Mouse (Mus musculus): ENCODE results near the gene Mitf. TPM values are rescaled to one million over a fixed set of nuclear protein-coding genes. Genes with fewer than 3 reads are reported as not detected.

Gene Mitf
- polyA plus RNA-seq, 1 experiment from 2014 or later: 1.6 TPM

DNA sequence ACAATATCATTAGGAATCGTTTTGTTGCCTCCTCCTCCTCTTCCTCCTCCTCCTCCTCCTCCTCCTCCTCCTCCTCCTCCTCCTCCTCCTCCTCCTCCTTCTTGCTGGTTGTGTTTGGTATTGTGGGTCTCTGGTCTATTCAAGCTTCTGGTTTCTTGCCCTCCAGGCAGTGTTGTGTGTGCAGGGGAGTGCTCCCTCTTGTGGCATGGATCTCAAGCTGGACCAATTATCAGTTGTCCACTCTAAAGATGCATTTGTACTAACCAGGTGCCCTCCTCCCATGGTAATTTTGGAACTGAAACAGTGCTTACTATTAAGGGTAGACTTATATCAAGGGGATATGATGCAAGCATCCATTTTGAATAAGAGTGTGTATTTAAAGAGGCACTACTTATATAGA is 14.7 kb upstream of the Mitf start:
- WGBS: 100% methylated on average over 1 of the region's 1 CpGs
- Histone ChIP-seq H3K4me3 (no peak overlapping the region), H3K9me3 (replicated peaks) (no peaks in the 10 kb centered on the region), H3K4me1 (no peaks in the 10 kb centered on the region), H3K36me3 (no peaks in the 10 kb centered on the region), H3K27me3 (ENCODE audit: low read depth, poor library complexity, severe bottlenecking) (no peaks in the 10 kb centered on the region), H3K27ac (replicated peaks) (no peak overlapping the region)
- no peak for DNase-seq (ENCODE audit: low spot score)

DNA sequence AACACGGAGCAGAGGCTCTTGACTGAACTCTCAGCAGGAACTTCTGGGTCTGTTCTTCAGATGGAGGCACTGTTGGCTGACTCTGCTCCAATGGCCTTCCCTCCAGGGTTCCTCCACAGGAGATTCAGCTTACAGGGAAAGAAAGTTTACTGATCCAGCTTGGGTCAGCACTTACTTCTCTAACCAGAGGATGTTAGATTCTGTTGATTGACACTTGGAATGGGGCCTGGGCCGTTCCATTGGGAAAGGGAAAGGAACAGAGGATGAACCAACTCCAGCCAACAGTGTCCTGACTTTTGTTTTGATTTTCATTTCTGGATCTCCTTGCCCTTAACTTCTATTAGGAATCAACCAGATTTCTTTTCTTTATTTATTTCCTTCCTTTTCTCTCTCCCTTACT is 11.7 kb upstream of the Mitf start:
- no peaks in the 10 kb centered on the region; the same call in 1 of the 2 replicates for H3K27me3 ChIP-seq (ENCODE audit: low read depth, poor library complexity, severe bottlenecking)
- no peak for DNase-seq (ENCODE audit: low spot score)
- H3K9me3 ChIP-seq (replicated peaks): no peaks in the 10 kb centered on the region
- H3K4me3 ChIP-seq: no peak overlapping the region
- 58% methylated on average over 2 of the region's 2 CpGs for WGBS
- no peaks in the 10 kb centered on the region for H3K4me1 ChIP-seq
- no peaks in the 10 kb centered on the region for H3K36me3 ChIP-seq
- no peak overlapping the region for H3K27ac ChIP-seq (replicated peaks)

DNA sequence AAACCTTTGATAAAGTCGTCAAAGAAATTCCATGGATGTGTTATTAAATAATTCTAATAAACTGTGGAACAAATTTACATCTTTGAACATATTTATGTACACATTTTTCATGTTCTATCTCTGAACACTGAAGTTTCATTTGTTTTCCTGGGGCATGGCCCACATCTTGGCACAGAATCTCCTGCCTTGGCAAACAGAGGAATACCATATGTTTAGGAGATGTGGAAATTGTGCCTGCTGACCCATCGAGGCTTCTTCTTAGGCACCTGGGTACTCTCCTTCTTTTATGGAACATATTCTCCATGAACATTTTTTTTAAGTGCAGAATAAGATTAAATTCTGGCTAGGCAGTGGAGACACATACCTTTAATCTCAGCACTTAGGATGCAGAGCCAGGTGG is 6.2 kb upstream of the Mitf start:
- no peak for DNase-seq (ENCODE audit: low spot score)
- WGBS: 67% methylated on average over 2 of the region's 2 CpGs

DNA sequence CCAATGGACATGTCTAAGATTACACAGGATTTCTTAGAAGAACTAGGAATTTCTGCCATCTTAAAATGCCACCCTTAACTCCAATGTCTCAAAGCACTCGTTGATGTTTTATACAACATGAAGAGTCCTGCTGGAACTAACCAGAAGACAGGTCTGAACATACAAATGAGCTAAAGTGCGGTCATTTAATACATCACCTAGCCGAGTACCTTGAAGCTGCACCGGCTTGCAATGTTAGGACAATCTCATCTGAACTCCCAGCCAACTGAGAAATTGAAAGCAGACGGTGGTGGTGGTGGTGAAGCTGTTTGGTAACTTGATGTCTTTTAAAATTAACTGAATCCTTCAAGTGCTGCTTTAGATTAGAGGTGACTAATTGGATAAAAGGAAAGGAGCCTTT is 801 bp upstream of the Mitf start:
- Histone ChIP-seq H3K27ac (replicated peaks) (no peak overlapping the region), H3K4me3 (peak overlapping the region; percentile 68), H3K36me3 (no peaks in the 10 kb centered on the region), H3K9me3 (replicated peaks) (no peaks in the 10 kb centered on the region), H3K27me3 (ENCODE audit: low read depth, poor library complexity, severe bottlenecking) (peaks cover 26% of the 10 kb centered on the region), H3K4me1 (peaks cover 12% of the 10 kb centered on the region)
- DNase-seq (ENCODE audit: low spot score): no peak
- 54% methylated on average over 5 of the region's 5 CpGs for WGBS

More for the DNA sequence above, 6.2 kb upstream of the Mitf start:
- Histone ChIP-seq H3K4me3 (no peak overlapping the region), H3K4me1 (no peaks in the 10 kb centered on the region), H3K27ac (replicated peaks) (no peak overlapping the region), H3K27me3 (ENCODE audit: low read depth, poor library complexity, severe bottlenecking) (no peaks in the 10 kb centered on the region; the same call in 1 of the 2 replicates), H3K9me3 (replicated peaks) (no peaks in the 10 kb centered on the region), H3K36me3 (no peaks in the 10 kb centered on the region)

DNA sequence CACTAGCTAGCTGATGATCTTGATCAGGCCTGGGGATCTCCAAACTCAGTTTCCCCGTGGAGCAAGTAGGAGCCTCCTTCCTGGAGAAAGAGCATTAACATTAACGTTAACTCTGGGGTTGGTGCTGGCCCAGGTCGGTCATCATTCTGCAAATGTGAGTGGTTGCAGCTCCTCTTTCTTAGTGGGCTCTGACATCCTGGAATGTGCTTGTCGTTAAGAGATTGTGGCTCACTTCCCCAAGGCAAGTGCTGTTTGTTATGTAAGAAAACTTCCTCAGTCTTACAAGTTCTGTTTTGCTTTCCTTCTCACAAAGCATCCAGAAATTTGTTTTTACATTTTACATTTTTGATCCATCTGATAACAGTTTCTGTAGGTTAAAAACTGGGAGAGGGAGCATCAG is 7.3 kb downstream of the Mitf start:
- peaks cover 7% of the 10 kb centered on the region; the same call in 1 of the 2 replicates for H3K27me3 ChIP-seq (ENCODE audit: low read depth, poor library complexity, severe bottlenecking)
- H3K4me1 ChIP-seq: peaks cover 8% of the 10 kb centered on the region
- no peak for DNase-seq (ENCODE audit: low spot score)
- H3K4me3 ChIP-seq: no peak overlapping the region
- H3K27ac ChIP-seq (replicated peaks): no peak overlapping the region
- 75% methylated on average over 4 of the region's 4 CpGs for whole genome bisulfite sequencing
- H3K36me3 ChIP-seq: no peaks in the 10 kb centered on the region
- no peaks in the 10 kb centered on the region for H3K9me3 ChIP-seq (replicated peaks)

DNA sequence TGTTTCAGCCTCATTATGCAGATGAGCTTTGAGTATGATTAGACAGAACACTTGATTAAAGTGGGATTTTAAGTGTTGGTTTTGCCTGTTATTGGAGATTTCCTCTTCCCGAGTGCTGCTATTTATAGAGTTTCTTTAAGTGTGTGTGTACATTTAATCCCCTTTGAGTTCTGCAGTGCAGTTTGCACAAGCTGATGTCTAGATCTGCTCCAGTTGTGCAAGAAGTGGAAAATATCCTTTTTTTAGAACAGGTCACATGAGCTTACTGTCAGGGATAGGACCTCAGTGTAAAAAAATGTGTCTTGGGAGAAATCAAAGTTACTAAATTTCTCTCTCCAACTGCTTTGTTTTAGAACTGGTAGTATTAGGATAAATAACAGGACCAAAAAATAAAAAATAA is 8.9 kb downstream of the Mitf start:
- Histone ChIP-seq H3K36me3 (no peaks in the 10 kb centered on the region), H3K4me3 (no peak overlapping the region), H3K27ac (replicated peaks) (no peak overlapping the region), H3K27me3 (ENCODE audit: low read depth, poor library complexity, severe bottlenecking) (no peaks in the 10 kb centered on the region), H3K9me3 (replicated peaks) (no peaks in the 10 kb centered on the region), H3K4me1 (peaks cover 8% of the 10 kb centered on the region)
- DNase-seq (ENCODE audit: low spot score): no peak
- WGBS: 82% methylated on average over 1 of the region's 1 CpGs

DNA sequence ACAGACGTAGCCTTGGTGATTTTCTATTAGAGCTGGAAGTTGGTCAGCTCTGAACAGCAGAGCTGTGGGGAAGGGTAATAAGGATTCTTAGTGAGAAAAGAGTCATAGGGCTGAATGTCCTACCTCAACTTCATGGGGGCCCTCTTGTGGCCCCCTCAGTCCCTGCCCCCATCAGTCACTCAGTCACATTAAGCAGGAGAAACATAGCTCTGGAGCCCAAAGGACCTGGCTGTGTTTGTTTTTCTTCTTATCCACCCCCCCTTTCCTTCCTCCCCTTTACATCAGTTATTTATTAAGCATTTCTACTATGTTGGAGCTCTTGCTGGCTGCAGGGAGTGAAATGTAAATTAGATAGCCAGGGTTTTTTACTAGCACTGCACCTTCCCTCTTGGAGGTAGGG is 10.0 kb downstream of the Mitf start:
- WGBS: 81% methylated on average over 1 of the region's 1 CpGs
- no peaks in the 10 kb centered on the region for H3K27me3 ChIP-seq (ENCODE audit: low read depth, poor library complexity, severe bottlenecking)
- no peak overlapping the region for H3K4me3 ChIP-seq
- DNase-seq (ENCODE audit: low spot score): no peak
- H3K27ac ChIP-seq (replicated peaks): no peak overlapping the region
- no peaks in the 10 kb centered on the region for H3K36me3 ChIP-seq
- peaks cover 8% of the 10 kb centered on the region for H3K4me1 ChIP-seq
- no peaks in the 10 kb centered on the region for H3K9me3 ChIP-seq (replicated peaks)

DNA sequence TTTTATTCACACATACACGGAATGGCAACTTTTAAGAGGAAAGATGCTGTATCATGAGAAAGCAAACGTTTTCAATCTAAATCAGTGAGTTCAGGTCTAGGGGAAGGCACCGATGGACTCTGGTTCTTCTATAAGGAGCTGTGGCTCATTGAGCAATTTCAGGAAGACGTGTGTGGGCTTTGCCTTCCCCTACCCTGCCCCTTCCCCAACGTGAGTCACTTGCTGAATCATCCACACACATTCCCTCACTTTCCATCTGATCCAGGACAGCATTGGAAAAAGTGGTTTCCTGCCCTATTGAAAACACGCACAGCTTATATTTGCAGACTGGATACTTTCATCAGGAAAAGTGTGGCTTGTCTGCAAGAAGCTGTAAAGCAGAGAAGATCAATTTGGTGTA is 11.3 kb downstream of the Mitf start:
- Histone ChIP-seq H3K27ac (replicated peaks) (no peak overlapping the region), H3K4me3 (no peak overlapping the region), H3K27me3 (ENCODE audit: low read depth, poor library complexity, severe bottlenecking) (no peaks in the 10 kb centered on the region), H3K4me1 (peaks cover 8% of the 10 kb centered on the region), H3K9me3 (replicated peaks) (no peaks in the 10 kb centered on the region), H3K36me3 (no peaks in the 10 kb centered on the region)
- DNase-seq (ENCODE audit: low spot score): no peak
- 53% methylated on average over 6 of the region's 6 CpGs for WGBS

DNA sequence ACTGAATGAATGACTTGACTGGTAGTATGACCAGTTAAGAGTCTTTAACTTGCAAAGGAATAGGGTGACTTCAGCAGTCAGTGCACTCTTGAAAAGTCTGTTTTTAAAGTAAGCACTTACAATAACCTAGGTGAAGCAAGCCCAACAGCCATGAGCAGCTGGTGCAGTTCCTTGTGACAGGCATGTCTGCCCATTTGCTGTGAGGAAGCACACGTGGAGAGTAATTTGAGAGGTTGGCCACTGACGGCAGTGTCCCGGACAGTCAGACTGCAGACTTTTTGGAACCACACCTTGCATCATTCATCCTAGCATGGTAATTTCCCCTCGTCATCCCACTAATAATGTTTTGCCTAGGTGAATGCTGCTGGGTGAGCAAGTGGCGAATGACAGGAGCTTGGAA is 12.1 kb downstream of the Mitf start:
- Histone ChIP-seq H3K4me3 (no peak overlapping the region), H3K4me1 (peaks cover 8% of the 10 kb centered on the region), H3K27ac (replicated peaks) (no peak overlapping the region), H3K9me3 (replicated peaks) (no peaks in the 10 kb centered on the region), H3K27me3 (ENCODE audit: low read depth, poor library complexity, severe bottlenecking) (no peaks in the 10 kb centered on the region), H3K36me3 (no peaks in the 10 kb centered on the region)
- 89% methylated on average over 5 of the region's 5 CpGs for WGBS
- DNase-seq (ENCODE audit: low spot score): no peak

DNA sequence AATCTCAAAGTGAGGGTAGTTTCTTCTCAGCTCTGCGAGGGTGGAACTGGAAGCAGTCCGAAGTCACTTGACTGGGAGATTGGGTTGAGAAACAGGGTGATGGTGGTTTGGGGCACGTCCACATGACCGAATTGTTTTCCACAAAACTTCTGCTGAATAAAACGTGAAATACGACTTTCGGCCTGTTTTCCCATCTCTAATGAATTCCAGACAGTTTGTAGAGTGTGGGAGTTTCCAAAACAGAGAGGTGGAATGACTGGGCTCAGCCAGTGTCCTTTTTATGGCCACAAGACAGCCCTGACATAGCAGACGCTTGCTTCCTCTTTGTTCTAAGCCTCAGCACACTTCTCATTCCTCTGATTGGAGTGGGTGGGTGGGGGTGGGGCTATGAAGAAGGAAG is 13.7 kb downstream of the Mitf start:
- Histone ChIP-seq H3K4me3 (no peak overlapping the region), H3K27me3 (ENCODE audit: low read depth, poor library complexity, severe bottlenecking) (no peaks in the 10 kb centered on the region), H3K27ac (replicated peaks) (no peak overlapping the region), H3K36me3 (no peaks in the 10 kb centered on the region), H3K9me3 (replicated peaks) (no peaks in the 10 kb centered on the region), H3K4me1 (peaks cover 8% of the 10 kb centered on the region)
- 77% methylated on average over 8 of the region's 8 CpGs for WGBS
- DNase-seq (ENCODE audit: low spot score): no peak

DNA sequence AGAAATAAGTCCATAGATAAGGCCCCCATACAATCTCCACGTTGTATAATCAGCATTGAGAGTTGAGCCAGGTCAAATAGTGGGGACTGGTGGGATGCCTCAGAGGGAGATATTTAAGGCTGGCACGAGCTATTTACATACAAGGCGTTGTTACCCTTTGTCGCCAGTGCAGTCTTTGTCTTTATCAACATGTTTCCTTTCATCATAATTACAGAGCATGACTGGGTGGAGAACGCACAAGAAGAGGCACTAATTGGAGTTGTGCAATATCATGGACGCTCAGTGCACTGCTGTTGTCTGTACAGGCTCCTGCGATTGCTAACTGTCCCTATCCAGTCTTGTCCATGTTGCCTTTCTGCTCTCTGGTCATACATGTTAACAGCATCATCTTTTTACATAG is 15.0 kb downstream of the Mitf start:
- H3K27me3 ChIP-seq (ENCODE audit: low read depth, poor library complexity, severe bottlenecking): no peaks in the 10 kb centered on the region
- no peaks in the 10 kb centered on the region for H3K9me3 ChIP-seq (replicated peaks)
- peaks cover 3% of the 10 kb centered on the region for H3K4me1 ChIP-seq
- DNase-seq (ENCODE audit: low spot score): no peak
- H3K4me3 ChIP-seq: no peak overlapping the region
- H3K36me3 ChIP-seq: no peaks in the 10 kb centered on the region
- no peak overlapping the region for H3K27ac ChIP-seq (replicated peaks)
- WGBS: 93% methylated on average over 7 of the region's 7 CpGs

DNA sequence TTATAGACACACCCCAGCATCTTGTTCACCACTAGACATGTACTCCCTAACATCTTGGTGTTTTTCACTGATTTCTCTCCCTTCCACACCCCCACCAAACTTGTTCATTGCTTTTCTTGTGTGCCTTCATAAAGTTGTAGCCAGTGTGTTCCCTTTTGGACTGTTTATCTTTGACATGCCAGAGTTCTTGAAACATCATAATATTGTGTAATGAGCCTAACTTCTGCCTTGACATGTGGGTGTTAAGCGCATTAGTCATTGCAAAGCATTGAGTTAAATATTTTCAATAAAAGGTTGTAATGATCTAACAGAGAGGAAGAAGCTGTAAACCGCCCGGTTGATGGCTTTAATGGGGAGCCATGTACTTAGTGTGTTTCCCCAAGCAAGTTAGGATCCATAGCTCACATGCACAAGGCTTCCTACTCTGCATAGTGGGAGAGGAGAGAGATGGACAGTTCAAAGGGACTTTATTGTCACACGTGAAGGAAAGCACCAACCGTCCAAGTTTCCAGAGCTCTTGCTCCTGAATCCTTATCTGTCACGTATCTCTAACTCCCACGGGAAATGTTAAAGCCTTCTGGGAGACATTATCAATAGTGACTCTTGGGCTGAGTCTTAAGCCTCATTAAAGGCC is 19.9 kb downstream of the Mitf start:
- no peak for DNase-seq (ENCODE audit: low spot score)
- Histone ChIP-seq H3K27me3 (ENCODE audit: low read depth, poor library complexity, severe bottlenecking) (no peaks in the 10 kb centered on the region), H3K4me1 (no peaks in the 10 kb centered on the region), H3K9me3 (replicated peaks) (no peaks in the 10 kb centered on the region), H3K27ac (replicated peaks) (no peak overlapping the region), H3K36me3 (no peaks in the 10 kb centered on the region), H3K4me3 (no peak overlapping the region)
- WGBS: 92% methylated on average over 7 of the region's 7 CpGs

DNA sequence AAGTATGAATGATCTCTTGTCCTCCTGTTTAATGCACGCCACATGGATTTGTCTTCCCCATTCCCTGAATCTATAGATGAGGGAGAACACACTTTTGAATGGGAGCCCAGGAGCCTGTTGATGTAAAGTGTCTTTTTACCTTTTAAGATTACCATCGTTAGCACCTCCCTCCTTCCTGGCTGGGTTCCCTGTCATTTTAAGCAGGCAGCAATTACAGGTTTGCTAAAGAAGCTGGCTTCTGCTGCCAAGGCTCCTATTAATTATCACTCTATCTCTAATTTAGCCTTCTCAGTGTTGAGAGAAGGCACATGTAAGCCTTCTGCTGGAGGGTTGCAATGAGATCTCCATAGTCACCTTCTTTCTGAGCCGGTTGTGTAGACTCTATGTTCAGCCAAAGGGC is 21.2 kb downstream of the Mitf start:
- DNase-seq (ENCODE audit: low spot score): no peak
- H3K27ac ChIP-seq (replicated peaks): no peak overlapping the region
- H3K4me3 ChIP-seq: no peak overlapping the region
- no peaks in the 10 kb centered on the region for H3K9me3 ChIP-seq (replicated peaks)
- H3K4me1 ChIP-seq: no peaks in the 10 kb centered on the region
- no peaks in the 10 kb centered on the region for H3K36me3 ChIP-seq
- H3K27me3 ChIP-seq (ENCODE audit: low read depth, poor library complexity, severe bottlenecking): no peaks in the 10 kb centered on the region
- 88% methylated on average over 3 of the region's 3 CpGs for WGBS
